Mouse (Mus musculus) left cerebral cortex, postnatal 4 days (tissue): ENCODE results near the gene Lypd9. TPM values are rescaled to one million over a fixed set of nuclear protein-coding genes. Genes with fewer than 3 reads are reported as not detected.
"Not testable (repeated sequence)": the region's sequence is repeated elsewhere in the genome, so short reads cannot be mapped to it uniquely, and the experiment has no call there.

Experiments used
- DNase-seq: peaks from one replicate; pipeline ENCODE4 v3.0.0-alpha.2; 2022
- intact Hi-C: fragments of 180-260 bp; cut with DNase I; formaldehyde crosslinking; loops from one replicate; pipeline ENCODE4 v1.15.1; 2025
- total RNA-seq, 2 experiments: library from RNA; stranded (reverse); gene quantifications; 2 replicates each; pipeline ENCODE4 v1.2.3; 2021

Lypd9 gene
- total RNA-seq: not detected

DNA sequence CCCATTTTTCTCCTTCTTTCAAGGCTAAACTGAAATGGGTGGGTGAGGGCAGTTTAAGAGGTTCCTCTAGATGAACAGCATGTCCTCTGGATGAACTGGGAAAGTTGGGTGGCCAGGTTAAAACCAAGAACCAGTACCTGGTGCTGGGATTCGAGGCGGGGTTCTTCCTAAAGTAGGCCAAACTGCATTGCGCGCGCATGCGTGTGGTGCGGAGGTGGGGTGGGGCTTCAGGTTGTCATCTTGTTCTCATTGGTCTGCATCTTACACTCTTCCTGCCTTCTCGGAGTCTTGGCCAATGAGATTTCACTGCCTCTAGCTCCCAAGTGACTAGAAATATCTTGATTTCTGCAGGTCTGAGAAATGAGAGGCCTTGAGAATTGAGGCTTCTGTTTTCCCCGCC is at the start of gene Lypd9:
Gene Lypd9 (minus strand): TSS at position 165 of the 400 bp plus-strand sequence.
- intact Hi-C loops: no loop called here
- no peak for DNase-seq

DNA sequence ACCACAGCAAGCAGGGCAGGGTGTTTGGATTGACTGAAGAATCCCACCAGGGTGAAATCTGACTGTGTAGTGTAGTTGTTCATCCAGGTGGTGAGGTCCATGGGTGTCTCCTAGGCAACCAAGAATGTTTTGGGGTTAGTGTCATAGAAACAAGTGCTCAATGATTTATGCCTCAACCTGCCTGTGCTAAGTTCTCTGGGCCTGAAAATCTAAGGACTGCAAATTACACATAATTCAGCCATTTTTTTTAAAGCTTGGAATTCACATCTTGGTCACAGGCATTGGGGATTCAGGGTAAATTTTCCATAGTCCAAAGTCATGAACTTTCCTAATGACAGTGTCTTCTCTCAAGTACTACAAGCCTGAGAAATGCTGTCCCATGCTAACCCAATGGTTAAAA is 49.7 kb upstream of the Lypd9 start, which contains the start of gene Olfr331:
Gene Olfr331 (minus strand): TSS at position 101 of the 400 bp plus-strand sequence.
- intact Hi-C loops, DNase-seq: not testable (repeated sequence)

DNA sequence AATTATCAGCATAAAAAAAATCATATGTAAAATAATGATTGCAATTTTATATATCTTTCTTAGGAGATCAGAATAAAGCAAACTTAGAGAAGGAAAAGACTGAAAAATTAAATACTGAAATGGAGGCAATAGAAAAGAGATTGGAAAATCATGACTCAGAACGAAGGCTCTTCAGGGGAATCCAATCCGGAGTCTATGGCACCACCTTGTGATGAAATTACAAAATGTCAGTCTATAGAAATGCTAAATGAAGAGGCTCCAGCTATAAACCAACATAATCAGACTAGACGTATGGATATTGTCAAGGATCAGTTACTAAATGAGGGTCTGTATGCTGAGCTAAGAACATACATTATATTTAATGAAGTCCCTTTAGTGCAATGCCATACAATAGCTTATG is 46.6 kb upstream of the Lypd9 start:
- intact Hi-C loops: loop anchor here (10.0 kb wide), 1 partner anchor 314 kb away; no protein-coding TSS in a partner anchor
- no peak for DNase-seq

DNA sequence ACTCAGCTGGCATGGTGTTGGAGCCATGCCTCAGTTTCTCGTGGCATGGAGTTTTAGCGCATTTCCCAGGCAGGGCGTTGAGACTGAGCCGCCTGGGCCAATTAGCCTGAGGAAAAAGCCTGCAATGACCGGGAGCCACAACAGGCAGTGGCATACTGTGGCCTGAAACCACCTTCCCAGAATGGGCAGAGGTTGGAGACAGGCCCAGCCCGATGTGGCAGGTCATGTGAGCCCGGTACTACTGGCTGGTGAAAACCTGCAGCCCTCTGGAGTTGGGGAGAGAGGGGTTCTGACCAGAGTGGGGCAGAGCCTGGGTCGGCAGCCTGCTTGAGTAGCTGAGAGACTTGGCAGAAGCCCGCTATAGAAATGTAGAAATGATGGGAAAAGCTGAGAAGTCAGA is 46.0 kb upstream of the Lypd9 start:
- no peak for DNase-seq
- intact Hi-C loops: loop anchor here (10.0 kb wide), 1 partner anchor 314 kb away; no protein-coding TSS in a partner anchor

DNA sequence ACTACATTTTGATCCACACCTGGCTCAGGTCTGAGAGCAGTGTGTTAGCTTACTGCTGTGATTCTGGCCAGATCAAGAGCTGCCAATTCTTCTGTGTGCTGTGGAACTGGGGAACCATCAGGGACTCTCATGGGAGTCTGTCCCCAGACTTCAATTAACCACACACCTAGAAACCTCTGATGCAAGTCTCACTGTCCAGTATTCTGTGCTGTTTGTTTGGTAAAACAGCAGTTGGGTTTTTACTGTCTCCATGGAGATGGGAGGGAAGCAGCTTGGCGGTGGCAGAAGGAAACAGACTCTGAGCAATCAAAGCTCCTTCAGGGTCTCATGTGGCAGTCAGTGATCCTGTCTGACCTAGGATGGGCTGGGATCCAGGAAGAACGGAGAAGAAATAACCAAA is 39.7 kb upstream of the Lypd9 start, which contains the start of gene Olfr332:
Gene Olfr332 (minus strand): TSS at position 101 of the 400 bp plus-strand sequence.
- intact Hi-C loops: loop anchor here (10.0 kb wide), 1 partner anchor 308 kb away; no protein-coding TSS in a partner anchor
- DNase-seq: no peak

DNA sequence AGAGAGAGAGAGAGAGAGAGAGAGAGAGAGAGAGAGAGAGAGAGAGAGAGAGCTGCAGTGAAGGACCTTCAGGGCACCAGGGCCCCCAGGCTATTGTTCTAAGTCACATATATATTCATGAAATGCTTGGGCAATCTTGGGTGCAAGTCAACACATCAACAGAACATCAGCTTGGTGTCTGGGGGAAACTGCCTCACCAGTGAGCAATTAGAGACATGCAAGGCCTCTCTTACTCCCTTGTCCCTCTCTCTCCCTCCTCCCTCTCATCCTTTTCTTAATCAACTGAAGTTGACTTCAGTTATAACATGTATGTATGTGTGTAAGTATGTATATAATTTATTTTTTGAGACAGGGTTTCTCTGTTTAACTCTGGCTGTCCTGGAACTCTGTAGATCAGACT is 9.4 kb upstream of the Lypd9 start, which contains the start of gene Olfr30:
Gene Olfr30 (minus strand): TSS at position 101 of the 400 bp plus-strand sequence.
- intact Hi-C loops: no loop called here
- no peak for DNase-seq

DNA sequence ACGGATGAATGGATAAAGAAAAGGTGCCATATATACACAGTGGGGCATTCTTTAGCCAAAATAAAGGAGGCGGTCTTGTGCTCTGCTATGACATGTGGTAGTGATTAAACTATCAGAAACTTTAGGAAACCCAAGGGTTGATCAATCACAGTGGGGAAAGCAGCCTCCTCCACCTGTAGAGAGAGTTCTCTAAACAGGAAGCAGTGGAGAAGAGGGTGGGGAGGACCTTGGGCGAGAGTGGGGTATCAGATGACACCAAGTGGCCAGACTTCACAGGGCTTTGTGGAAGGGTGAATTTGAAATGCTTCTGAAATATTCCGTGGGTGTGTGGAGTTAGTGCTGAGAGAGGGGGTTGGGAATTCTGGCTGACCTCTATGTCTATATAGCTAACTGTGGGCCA is 869 bp upstream of the Lypd9 start:
- intact Hi-C loops: no loop called here

DNA sequence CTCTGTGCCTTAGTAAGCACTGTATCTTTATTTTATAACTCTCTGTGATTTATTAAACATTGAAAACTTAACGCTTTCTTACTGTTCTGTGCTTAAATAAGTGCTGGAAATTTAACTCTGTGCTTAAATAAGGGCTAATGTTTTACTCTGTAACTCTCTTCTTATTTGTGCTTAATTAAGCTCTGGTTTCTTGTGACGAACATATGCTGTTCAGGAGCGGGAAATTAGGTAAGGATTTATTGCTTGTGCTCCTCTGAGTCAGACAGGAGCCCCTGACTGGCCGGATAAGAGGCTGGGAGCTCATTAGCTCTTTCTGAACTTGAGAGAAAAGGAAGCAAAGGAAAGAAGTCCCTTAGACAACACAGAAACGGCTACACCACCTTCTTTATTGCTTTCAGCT is 14.9 kb downstream of the Lypd9 start:
- DNase-seq: no peak
- intact Hi-C loops: no loop called here

More for the DNA sequence above, 869 bp upstream of the Lypd9 start:
- DNase-seq: no peak

DNA sequence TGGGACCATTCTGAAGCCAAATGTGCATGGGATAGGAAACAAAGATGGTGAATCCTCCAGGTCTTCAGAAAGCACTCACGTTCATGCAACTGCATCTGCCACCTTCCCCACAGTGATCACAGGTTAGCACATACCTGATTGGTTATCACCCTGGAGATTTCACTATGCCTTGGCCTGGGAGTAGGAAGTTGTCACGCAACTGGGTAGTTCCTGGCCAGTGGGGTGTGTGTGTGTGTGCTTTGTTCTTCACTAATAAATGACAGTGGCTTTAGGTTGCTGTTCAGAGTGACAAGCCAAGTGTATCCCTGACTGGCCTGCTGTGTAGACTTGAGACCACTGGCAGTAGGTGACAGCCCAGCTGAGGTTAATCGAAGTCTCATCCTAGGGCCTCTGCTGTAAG is 20.5 kb downstream of the Lypd9 start, which contains the start of gene Gm12253:
Gene Gm12253 (plus strand): TSS at position 301 of the 400 bp plus-strand sequence.
- DNase-seq: no peak
- intact Hi-C loops: no loop called here

DNA sequence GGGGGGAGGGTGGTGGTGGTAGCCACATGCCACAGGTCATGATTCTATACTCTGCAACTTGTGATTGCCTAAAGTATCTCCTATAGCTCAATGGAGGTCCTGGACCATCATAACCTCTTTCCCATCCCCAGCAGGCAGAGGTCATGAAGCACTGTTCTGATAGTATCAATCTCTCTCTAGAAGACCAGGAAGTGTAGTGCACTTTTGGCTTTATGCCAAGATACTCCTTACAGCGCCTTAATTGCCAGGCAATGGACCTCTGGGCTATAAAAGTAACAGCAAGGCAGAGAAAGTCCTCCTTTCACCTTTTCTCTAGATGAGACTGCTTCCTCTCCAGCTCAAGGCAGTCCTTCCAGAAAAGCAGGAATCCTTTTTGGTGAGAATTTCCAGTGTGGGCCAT is 31.9 kb downstream of the Lypd9 start, which contains the start of gene 1810065E05Rik:
Gene 1810065E05Rik (plus strand): TSS at position 297 of the 400 bp plus-strand sequence.
- intact Hi-C loops: no loop called here

DNA sequence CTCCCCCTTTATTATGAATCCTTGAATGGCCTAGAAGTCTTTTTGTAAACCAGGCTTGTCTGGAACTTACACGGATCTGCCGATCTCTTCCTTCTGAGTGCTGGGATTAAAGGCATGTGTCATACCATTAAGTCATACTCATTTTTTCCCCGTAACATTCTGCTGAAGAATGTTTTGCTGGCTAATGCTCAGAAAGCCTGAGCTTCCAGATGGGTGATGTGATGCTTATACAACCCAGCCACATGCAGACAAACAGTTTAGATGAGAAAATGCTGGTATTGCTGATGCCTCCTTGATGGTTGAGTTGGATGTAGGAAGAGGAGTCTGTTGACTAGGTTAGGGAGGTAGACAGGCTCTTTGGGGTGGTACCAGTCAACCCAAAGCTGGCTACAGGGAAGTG is 34.4 kb downstream of the Lypd9 start:
- intact Hi-C loops: no loop called here
- DNase-seq: no peak

More for the DNA sequence above, 31.9 kb downstream of the Lypd9 start, which contains the start of gene 1810065E05Rik:
- DNase-seq: no peak

DNA sequence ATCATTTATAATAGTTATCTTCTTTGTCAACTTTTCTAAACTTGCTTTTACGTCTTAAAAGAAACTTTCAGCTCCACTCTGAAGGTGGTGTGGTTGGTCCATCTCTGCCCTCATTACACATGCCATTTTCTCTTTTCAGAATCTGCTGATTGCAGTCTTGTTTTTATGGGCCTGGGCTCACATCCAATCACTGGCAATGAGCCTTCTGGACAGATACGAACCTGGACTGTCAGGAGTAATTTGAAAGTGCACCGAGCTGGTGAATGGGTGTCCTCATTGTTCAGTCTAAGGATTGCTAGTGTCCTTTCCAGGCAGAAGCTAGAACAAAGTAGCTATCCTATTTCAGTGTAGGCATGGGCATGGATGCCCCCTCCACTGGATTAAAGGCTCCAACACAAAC is 44.7 kb downstream of the Lypd9 start:
- intact Hi-C loops: no loop called here
- DNase-seq: peak; percentile 7

DNA sequence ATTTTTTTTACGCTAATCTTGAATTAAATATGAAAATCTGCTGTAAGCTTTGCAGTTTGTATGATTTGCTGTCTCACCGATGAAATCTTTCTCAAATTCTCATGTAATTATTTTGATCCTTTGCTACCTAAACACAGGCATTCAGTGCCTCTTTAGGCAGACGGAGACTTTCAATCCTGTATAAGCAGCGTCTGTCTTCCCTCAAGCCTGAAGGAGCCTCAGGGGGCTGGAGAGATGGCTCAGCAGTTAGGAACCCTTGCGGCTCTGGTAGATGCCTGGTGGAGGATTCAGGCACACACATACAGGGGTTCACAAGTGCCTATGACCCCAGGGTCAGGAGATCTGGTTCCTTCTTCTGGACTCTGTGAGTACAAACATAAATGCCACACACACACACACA is 52.1 kb downstream of the Lypd9 start:
- intact Hi-C loops: no loop called here
- no peak for DNase-seq

DNA sequence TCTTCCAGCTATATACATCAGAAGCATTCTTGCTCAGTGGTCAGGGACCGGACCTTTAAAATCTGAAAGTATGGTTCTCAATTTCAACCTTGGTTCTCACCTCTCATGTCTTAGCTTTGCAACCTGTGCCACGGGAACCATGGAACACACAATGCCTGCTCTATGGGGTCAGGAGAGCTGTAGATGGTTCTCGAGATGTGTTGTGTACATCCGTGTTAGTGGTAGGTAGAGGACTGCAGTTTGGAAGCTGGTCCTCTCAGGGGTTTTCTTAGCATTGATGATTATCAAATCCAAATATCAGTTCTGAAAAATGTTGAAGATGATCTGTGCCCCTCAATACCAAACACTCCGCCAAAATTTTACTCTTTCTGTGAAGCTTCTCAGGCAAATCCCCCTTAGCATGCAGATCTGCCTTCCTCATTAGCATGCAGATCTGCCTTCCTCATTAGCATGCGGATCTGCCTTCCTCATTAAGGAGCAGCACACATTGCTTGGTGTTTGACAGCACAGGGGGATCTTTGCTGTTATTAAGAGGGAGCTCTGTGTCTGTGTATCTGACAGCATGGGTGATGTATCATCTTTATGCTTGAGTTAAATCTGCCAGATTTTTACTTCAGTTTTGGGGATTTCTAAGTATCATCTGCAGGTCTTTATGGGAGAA is 52.6 kb downstream of the Lypd9 start:
- intact Hi-C loops: no loop called here
- no peak for DNase-seq

Other genes with a start within 250 kb of the Lypd9 start
- not detected for gene 4930438A08Rik, start 178.1 kb downstream of the Lypd9 start, total RNA-seq
- 10 to 100 TPM; 30.4 to 32.2 TPM for gene Zfp692, start 145.9 kb downstream of the Lypd9 start, total RNA-seq
- gene Zfp672, start 122.6 kb downstream of the Lypd9 start, total RNA-seq: 10 to 100 TPM; 43.5 TPM
- 10 to 100 TPM; 44.2 to 48.8 TPM for gene Sh3bp5l, start 122.2 kb downstream of the Lypd9 start, total RNA-seq
- not detected for gene Lypd8, start 73.9 kb downstream of the Lypd9 start, total RNA-seq
- not detected for gene 1810065E05Rik, start 31.8 kb downstream of the Lypd9 start, total RNA-seq
- gene Gm12253, start 20.4 kb downstream of the Lypd9 start, total RNA-seq: not detected
- gene Olfr30, start 9.3 kb upstream of the Lypd9 start, total RNA-seq: not detected
- not detected for gene Olfr332, start 39.6 kb upstream of the Lypd9 start, total RNA-seq
- gene Olfr331, start 49.6 kb upstream of the Lypd9 start, total RNA-seq: not detected
- not detected for gene Olfr330, start 81.9 kb upstream of the Lypd9 start, total RNA-seq
- not detected for gene Olfr329-ps, start 93.5 kb upstream of the Lypd9 start, total RNA-seq
- under 1 TPM; 0.12 to 0.34 TPM for gene Olfr328, start 102.7 kb upstream of the Lypd9 start, total RNA-seq
- not detected for gene Olfr224, start 117.6 kb upstream of the Lypd9 start, total RNA-seq
- gene Olfr325, start 124.8 kb upstream of the Lypd9 start, total RNA-seq: not detected
- gene Olfr324, start 142.2 kb upstream of the Lypd9 start, total RNA-seq: not detected
- not detected for gene 2210407C18Rik, start 163.2 kb upstream of the Lypd9 start, total RNA-seq
- gene Olfr323, start 177.6 kb upstream of the Lypd9 start, total RNA-seq: not detected
- gene Trim58, start 187.5 kb upstream of the Lypd9 start, total RNA-seq: under 1 TPM in 1 of 2 experiments, not detected in 1; 0.26 TPM
- not detected for gene Olfr322, start 205.9 kb upstream of the Lypd9 start, total RNA-seq
- gene Olfr320, start 228.2 kb upstream of the Lypd9 start, total RNA-seq: not detected
- gene Olfr319, start 246.2 kb upstream of the Lypd9 start, total RNA-seq: not detected